8 mouse cellular contexts compared by ENCODE assay signal in the genomic region with DNA sequence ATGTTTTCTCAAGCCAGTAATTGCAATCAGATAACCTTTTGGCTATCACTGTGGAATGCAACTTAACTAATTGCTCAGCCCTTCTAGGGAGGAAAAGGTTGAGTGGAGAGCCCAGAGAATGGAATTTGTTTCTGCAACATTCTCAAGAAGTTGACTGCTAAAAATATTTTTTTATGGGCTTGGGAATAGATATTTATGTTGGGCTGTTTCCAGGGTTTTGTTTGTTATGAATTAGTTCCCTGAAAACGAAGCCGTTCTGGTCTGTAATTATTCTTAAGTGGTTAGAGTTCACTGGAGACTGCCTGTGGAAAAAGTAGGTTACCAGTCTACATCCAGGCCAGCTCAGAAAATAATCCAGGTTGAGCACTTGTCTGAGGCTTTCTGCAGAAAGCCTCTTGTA. TPM values are rescaled to one million over a fixed set of nuclear protein-coding genes. Genes with fewer than 3 reads are reported as not detected.
DNase-seq lines count a peak whose midpoint lies in the region; ATAC-seq and TF ChIP-seq lines count a peak whose summit lies in the region.

No protein-coding gene starts in this region.

- 85% methylated on average over 2 of the region's 2 CpGs for WGBS in hindbrain, embryonic 13.5 days

- peak; percentile 23 to 41 for DNase-seq in heart, adult 18-20 months
- DNase-seq in heart, postnatal 4 days = no peak
- no peak for DNase-seq in MEL (ENCODE audit: low read depth, low spot score)
- peak; percentile 24 for DNase-seq in lung, postnatal 10 days
- DNase-seq in spleen, adult 18-20 months = no peak
- DNase-seq in urinary bladder, postnatal 36 days (ENCODE audit: low spot score in 2 of 2) = no peak
- DNase-seq in adrenal gland, adult 2 months = no peak

- no peak for TF ChIP-seq POLR2A in MEL (IDR thresholded peaks at IDR 0.05; ENCODE audit: control insufficient read depth in 1 of 2, insufficient read depth in 1 of 2, low read depth in 1 of 2, low read length in 2 of 2, poor library complexity in 1 of 2)

- H3K4me1 ChIP-seq in MEL (ENCODE audit: control insufficient read depth in 1 of 2, insufficient read depth in 2 of 2, low read length in 2 of 2) = peaks cover 0 to 3% of the 10 kb centered on the region in 2 experiments; a peak in 2 of 4 replicates
- peaks cover 17% of the 10 kb centered on the region for H3K4me1 ChIP-seq in hindbrain, embryonic 13.5 days (replicated peaks)

- no peaks in the 10 kb centered on the region; a peak in 1 of 4 replicates for H3K36me3 ChIP-seq in MEL (ENCODE audit: control insufficient read depth in 1 of 2, insufficient read depth in 2 of 2, low read length in 2 of 2)
- no peaks in the 10 kb centered on the region for H3K36me3 ChIP-seq in hindbrain, embryonic 13.5 days

- no peaks in the 10 kb centered on the region for H3K27me3 ChIP-seq in MEL (ENCODE audit: control insufficient read depth in 1 of 2, insufficient read depth in 2 of 2, low read length in 2 of 2)
- H3K27me3 ChIP-seq in hindbrain, embryonic 13.5 days = no peaks in the 10 kb centered on the region

- H3K4me3 ChIP-seq in MEL (ENCODE audit: control insufficient read depth in 1 of 2, insufficient read depth in 1 of 2, low read depth in 2 of 2, low read length in 2 of 2) = no peak overlapping the region
- H3K4me3 ChIP-seq in hindbrain, embryonic 13.5 days = no peak overlapping the region

- no peak overlapping the region for H3K9ac ChIP-seq in MEL (ENCODE audit: control insufficient read depth, low read depth, low read length, poor library complexity, severe bottlenecking)
- peak overlapping the region; percentile 80; the same call in 1 of the 2 replicates for H3K9ac ChIP-seq in hindbrain, embryonic 13.5 days

- no peak for TF ChIP-seq RAD21 in MEL (IDR thresholded peaks at IDR 0.05; ENCODE audit: low read depth, low read length)

- no peak overlapping the region for H3K27ac ChIP-seq in MEL (ENCODE audit: control insufficient read depth, low read depth, low read length)
- no peak overlapping the region for H3K27ac ChIP-seq in hindbrain, embryonic 13.5 days

- no peaks in the 10 kb centered on the region for H3K9me3 ChIP-seq in MEL (replicated peaks; ENCODE audit: insufficient read depth, low read length)
- H3K9me3 ChIP-seq in hindbrain, embryonic 13.5 days = no peaks in the 10 kb centered on the region

- ATAC-seq in hindbrain, embryonic 13.5 days (ENCODE audit: low FRiP score) = no peak

- H3K4me2 ChIP-seq in hindbrain, embryonic 13.5 days = peak overlapping the region; percentile 97

- no peak for TF ChIP-seq EP300 in MEL (IDR thresholded peaks at IDR 0.05; ENCODE audit: low read depth in 1 of 2, low read length in 2 of 2)

- no peaks in the 10 kb centered on the region for H3K79me2 ChIP-seq in MEL (ENCODE audit: control insufficient read depth, insufficient read depth, low read length, poor library complexity)

- no peak for TF ChIP-seq CTCF in MEL (IDR thresholded peaks at IDR 0.05 in 2 of 3, conservative IDR thresholded peaks at IDR 0.05 in 1 of 3; ENCODE audit: control insufficient read depth in 1 of 3, insufficient read depth in 1 of 3, low read depth in 2 of 3, low read length in 3 of 3, poor library complexity in 1 of 3, severe bottlenecking in 1 of 3)

TF ChIP-seq in MEL, 35 proteins besides CTCF, POLR2A, EP300 and RAD21:
- TF ChIP-seq USF2 (IDR thresholded peaks at IDR 0.05; ENCODE audit: borderline replicate concordance in 1 of 2, insufficient read depth in 1 of 2, low read depth in 1 of 2, low read length in 2 of 2) = no peak
- 0 out of 2 replicates have a peak, but pooled peaks have one; percentile 4 for TF ChIP-seq GATA1 (IDR thresholded peaks at IDR 0.05; ENCODE audit: low read depth, low read length)

RNA-seq across cellular contexts. Expression of gene Rasl11a, which starts 1.6 kb away (rescaled TPM):
- total RNA-seq in heart, adult 18-20 months (2021) = 1 to 10 TPM; 2.4 to 2.9 TPM
- total RNA-seq in heart, postnatal 4 days (2021) = 1 to 10 TPM; 6.0 to 6.6 TPM
- 1.1 and 1.7 TPM in 2 replicates for total RNA-seq in MEL (2012; rRNA removed)
- 1 to 10 TPM in 1 of 2 experiments, not detected in 1; 2.3 TPM for polyA plus RNA-seq in MEL (2012; ENCODE audit: insufficient read depth in 1 of 2, insufficient read length in 2 of 2, low read depth in 1 of 2, low replicate concordance in 2 of 2, missing spikeins in 1 of 2)
- 9.0 and 11.9 TPM in 2 replicates for polyA plus RNA-seq in hindbrain, embryonic 13.5 days (2015; fragmentation: Nextera tagmentation; extraction: Ambion mirVana)
- total RNA-seq in adrenal gland, adult 2 months (2021) = 10 to 100 TPM in 1 of 2 experiments, 1 to 10 TPM in 1; 8.2 to 12.2 TPM
- polyA plus RNA-seq in adrenal gland, adult 2 months (2012; rRNA removed) = 7.9 and 8.9 TPM in 2 replicates

RNA-seq across cellular contexts. Expression of gene Rpl21, which starts 13.8 kb away (rescaled TPM):
- 100 to 1,000 TPM; 135 to 146 TPM for total RNA-seq in heart, adult 18-20 months (2021)
- 100 to 1,000 TPM; 187 to 214 TPM for total RNA-seq in heart, postnatal 4 days (2021)
- total RNA-seq in MEL (2012; rRNA removed) = 468 and 508 TPM in 2 replicates
- polyA plus RNA-seq in MEL (2012; ENCODE audit: insufficient read depth in 1 of 2, insufficient read length in 2 of 2, low read depth in 1 of 2, low replicate concordance in 2 of 2, missing spikeins in 1 of 2) = 10 to 100 TPM in 1 of 2 experiments, not detected in 1; 70.7 TPM
- 378 and 384 TPM in 2 replicates for polyA plus RNA-seq in hindbrain, embryonic 13.5 days (2015; fragmentation: Nextera tagmentation; extraction: Ambion mirVana)
- 100 to 1,000 TPM; 308 to 315 TPM for total RNA-seq in adrenal gland, adult 2 months (2021)
- 5.2 and 5.3 TPM in 2 replicates for polyA plus RNA-seq in adrenal gland, adult 2 months (2012; rRNA removed)

RNA-seq across cellular contexts. Expression of gene Usp12, which starts 51.7 kb away (rescaled TPM):
- 10 to 100 TPM; 16.8 to 17.1 TPM for total RNA-seq in heart, adult 18-20 months (2021)
- 10 to 100 TPM; 18.5 to 20.5 TPM for total RNA-seq in heart, postnatal 4 days (2021)
- 22.0 and 24.5 TPM in 2 replicates for total RNA-seq in MEL (2012; rRNA removed)
- 10 to 100 TPM in 1 of 2 experiments, not detected in 1; 24.5 TPM for polyA plus RNA-seq in MEL (2012; ENCODE audit: insufficient read depth in 1 of 2, insufficient read length in 2 of 2, low read depth in 1 of 2, low replicate concordance in 2 of 2, missing spikeins in 1 of 2)
- 14.6 and 15.2 TPM in 2 replicates for polyA plus RNA-seq in hindbrain, embryonic 13.5 days (2015; fragmentation: Nextera tagmentation; extraction: Ambion mirVana)
- total RNA-seq in adrenal gland, adult 2 months (2021) = 10 to 100 TPM; 27.4 to 34.2 TPM
- polyA plus RNA-seq in adrenal gland, adult 2 months (2012; rRNA removed) = 2.9 and 3.2 TPM in 2 replicates

Comparison
In these comparisons a context has a peak if more than half of its experiments do, and no peak if none do; other contexts are left out.
1. DNase-seq: peak in heart, adult 18-20 months (2 of 2) and lung, postnatal 10 days (single experiment); none in heart, postnatal 4 days (single experiment), MEL (single experiment), spleen, adult 18-20 months (0 of 2), urinary bladder, postnatal 36 days (0 of 2) and adrenal gland, adult 2 months (single experiment).